Mouse (Mus musculus): Measurements from ENCODE around the gene Fam92a. TPM values are rescaled to one million over a fixed set of nuclear protein-coding genes. Genes with fewer than 3 reads are reported as not detected.
"Not testable (repeated sequence)": the region's sequence is repeated elsewhere in the genome, so short reads cannot be mapped to it uniquely, and the experiment has no call there.

Gene Fam92a
- polyA plus RNA-seq (2014; fragmentation: Nextera tagmentation; extraction: Ambion mirVana): 89.9 and 116 TPM in 2 replicates

DNA sequence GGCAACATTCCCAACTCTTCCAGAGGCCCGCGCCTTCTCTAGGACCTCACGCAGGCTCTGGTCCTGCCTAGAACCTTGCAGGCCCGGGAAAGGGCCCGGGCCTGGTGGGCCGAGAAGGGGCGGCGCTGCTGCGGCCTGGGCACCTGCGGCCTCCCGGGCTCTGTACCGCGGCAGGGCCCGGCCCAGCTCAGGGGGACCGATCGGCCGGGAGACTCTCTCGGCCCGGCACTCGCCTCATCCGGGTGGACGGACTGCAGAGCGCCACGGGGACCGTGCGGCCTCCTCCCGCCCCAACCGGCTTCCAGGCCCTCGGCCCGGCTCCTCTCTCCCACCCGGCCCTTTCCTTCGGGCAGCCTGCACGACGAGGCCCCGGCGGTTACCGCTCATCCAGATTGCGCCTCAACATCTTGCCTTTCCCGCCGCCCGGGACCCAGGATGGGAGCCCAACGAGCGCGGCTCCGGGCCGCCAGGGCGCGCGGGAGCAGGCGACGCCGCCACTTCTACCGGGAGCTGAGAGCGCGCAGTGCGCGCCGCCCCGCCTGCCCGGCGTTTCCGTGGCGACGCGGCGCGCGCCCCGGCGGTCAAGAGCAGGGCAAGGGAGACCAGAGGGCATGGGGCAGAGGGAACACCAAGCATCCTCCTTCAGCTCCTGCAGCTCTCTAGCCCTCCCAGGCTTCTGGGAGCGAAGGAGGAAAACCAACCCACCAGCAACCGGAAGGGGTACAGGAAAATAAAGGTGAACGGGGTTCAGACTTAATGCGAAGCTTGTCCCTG, at the start of gene Fam92a:
Fam92a (minus strand) TSS at position 698 of the 774 bp plus-strand sequence.
- Histone ChIP-seq H3K4me1 (replicated peaks; ENCODE audit: control insufficient read depth, insufficient read depth, low read length) (0 out of 2 replicates have a peak, but pooled peaks cover 4% of the 10 kb centered on the region), H3K36me3 (ENCODE audit: control insufficient read depth, insufficient read depth, low read length) (peaks cover 4% of the 10 kb centered on the region; the same call in 1 of the 2 replicates), H3K9ac (ENCODE audit: low read length) (peak within 1 kb of the TSS; percentile 98), H3K4me3 (ENCODE audit: low read depth, low read length) (peak within 1 kb of the TSS; percentile 75), H3K27ac (ENCODE audit: low read depth, low read length) (peak within 1 kb of the TSS; percentile 87), H3K4me2 (ENCODE audit: low read depth, low read length, severe bottlenecking) (peak within 1 kb of the TSS; percentile 75), H3K27me3 (ENCODE audit: control insufficient read depth, insufficient read depth, low read length) (no peaks in the 10 kb centered on the region), H3K9me3 (ENCODE audit: control insufficient read depth, low read length) (no peaks in the 10 kb centered on the region)
- peak; percentile 85 for DNase-seq (ENCODE audit: low spot score)
- ATAC-seq (replicated peaks; ENCODE audit: low FRiP score): peak; percentile 91
- 1% methylated on average over 60 of the region's 74 CpGs for WGBS

DNA sequence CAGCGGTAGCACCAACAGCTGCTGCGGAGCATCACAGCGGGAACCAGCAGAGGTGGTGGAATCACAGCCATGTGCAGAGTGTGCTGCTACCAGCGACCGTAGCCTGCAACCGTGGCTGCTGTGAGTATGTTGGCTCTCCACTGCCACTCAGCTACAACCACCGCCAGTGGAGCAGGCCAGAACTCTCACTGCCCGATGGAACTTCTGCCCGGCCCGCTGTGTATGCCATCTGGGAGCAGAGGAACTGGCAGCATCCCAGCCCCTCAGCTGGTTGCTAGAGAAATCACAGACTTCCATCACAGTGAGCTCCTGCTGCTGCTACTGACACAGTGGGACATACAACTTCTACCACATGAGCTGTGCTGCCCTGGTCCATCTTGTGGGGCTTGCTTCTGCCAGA, 7.2 kb upstream of the Fam92a start:
- H3K4me1 ChIP-seq (replicated peaks; ENCODE audit: control insufficient read depth, insufficient read depth, low read length): no peaks in the 10 kb centered on the region
- no peaks in the 10 kb centered on the region for H3K27me3 ChIP-seq (ENCODE audit: control insufficient read depth, insufficient read depth, low read length)
- WGBS: 90% methylated on average over 10 of the region's 10 CpGs
- no peak overlapping the region for H3K4me2 ChIP-seq (ENCODE audit: low read depth, low read length, severe bottlenecking)
- H3K27ac ChIP-seq (ENCODE audit: low read depth, low read length): no peak overlapping the region
- DNase-seq (ENCODE audit: low spot score) (no peak), ATAC-seq (replicated peaks; ENCODE audit: low FRiP score) (no peak)
- no peaks in the 10 kb centered on the region for H3K9me3 ChIP-seq (ENCODE audit: control insufficient read depth, low read length)
- no peak overlapping the region for H3K9ac ChIP-seq (ENCODE audit: low read length)
- H3K36me3 ChIP-seq (ENCODE audit: control insufficient read depth, insufficient read depth, low read length): no peaks in the 10 kb centered on the region
- no peak overlapping the region for H3K4me3 ChIP-seq (ENCODE audit: low read depth, low read length)

DNA sequence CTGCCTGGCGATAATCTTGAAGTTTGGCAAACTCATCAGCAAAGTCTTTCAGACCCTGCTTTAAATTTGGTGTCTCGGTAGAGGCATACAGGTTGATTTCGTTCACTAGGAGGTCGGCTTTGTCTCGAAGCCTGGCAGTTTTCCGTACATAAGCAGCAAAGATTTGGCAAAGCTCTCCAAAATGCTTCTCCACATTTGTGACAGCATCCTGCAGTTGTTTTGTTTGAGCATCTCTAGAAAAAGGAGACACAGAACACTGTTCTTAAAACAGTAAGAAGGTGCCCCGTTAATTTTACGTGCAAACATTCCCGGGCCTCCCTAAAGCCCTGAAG, 863 bp downstream of the Fam92a start:
- WGBS: 16% methylated on average over 9 of the region's 9 CpGs
- no peak for DNase-seq (ENCODE audit: low spot score)

DNA sequence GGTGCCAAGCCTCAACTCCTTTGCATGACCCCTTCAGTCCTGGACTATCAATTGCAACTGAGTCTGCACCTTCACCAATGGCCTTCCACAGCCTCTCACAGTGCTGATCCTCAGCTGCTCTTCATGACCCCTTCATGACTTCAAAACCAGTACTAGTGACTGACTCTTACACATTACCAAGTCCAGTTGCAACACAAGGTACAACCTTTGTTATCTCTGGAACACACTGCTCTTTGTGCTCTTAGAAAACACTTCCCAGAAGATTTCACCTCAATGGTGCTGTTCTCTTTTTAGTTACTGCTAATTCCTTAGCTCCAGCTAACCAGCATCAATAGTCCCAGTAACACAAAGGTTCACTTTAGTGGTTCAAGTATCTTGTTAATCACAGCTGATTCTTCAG, 24.2 kb downstream of the Fam92a start:
- H3K27ac ChIP-seq (ENCODE audit: low read depth, low read length): no peak overlapping the region
- no peak for ATAC-seq (replicated peaks; ENCODE audit: low FRiP score)
- DNase-seq (ENCODE audit: low spot score): no peak
- no peak overlapping the region for H3K9ac ChIP-seq (ENCODE audit: low read length)
- no peaks in the 10 kb centered on the region for H3K4me1 ChIP-seq (replicated peaks; ENCODE audit: control insufficient read depth, insufficient read depth, low read length)
- no peak overlapping the region for H3K4me3 ChIP-seq (ENCODE audit: low read depth, low read length)
- peaks cover 7% of the 10 kb centered on the region; the same call in 1 of the 2 replicates for H3K36me3 ChIP-seq (ENCODE audit: control insufficient read depth, insufficient read depth, low read length)
- no peaks in the 10 kb centered on the region for H3K27me3 ChIP-seq (ENCODE audit: control insufficient read depth, insufficient read depth, low read length)
- H3K4me2 ChIP-seq (ENCODE audit: low read depth, low read length, severe bottlenecking): no peak overlapping the region
- no peaks in the 10 kb centered on the region; the same call in 1 of the 2 replicates for H3K9me3 ChIP-seq (ENCODE audit: control insufficient read depth, low read length)

More for the DNA sequence above, 863 bp downstream of the Fam92a start:
- Histone ChIP-seq H3K9me3 (ENCODE audit: control insufficient read depth, low read length) (no peaks in the 10 kb centered on the region), H3K4me3 (ENCODE audit: low read depth, low read length) (peak overlapping the region; percentile 75), H3K36me3 (ENCODE audit: control insufficient read depth, insufficient read depth, low read length) (peaks cover 4% of the 10 kb centered on the region; the same call in 1 of the 2 replicates), H3K9ac (ENCODE audit: low read length) (peak overlapping the region; percentile 98), H3K4me1 (replicated peaks; ENCODE audit: control insufficient read depth, insufficient read depth, low read length) (0 out of 2 replicates have a peak, but pooled peaks cover 4% of the 10 kb centered on the region), H3K4me2 (ENCODE audit: low read depth, low read length, severe bottlenecking) (peak overlapping the region; percentile 75), H3K27me3 (ENCODE audit: control insufficient read depth, insufficient read depth, low read length) (no peaks in the 10 kb centered on the region), H3K27ac (ENCODE audit: low read depth, low read length) (peak overlapping the region; percentile 87; the same call in 1 of the 2 replicates)
- ATAC-seq (replicated peaks; ENCODE audit: low FRiP score): no peak

DNA sequence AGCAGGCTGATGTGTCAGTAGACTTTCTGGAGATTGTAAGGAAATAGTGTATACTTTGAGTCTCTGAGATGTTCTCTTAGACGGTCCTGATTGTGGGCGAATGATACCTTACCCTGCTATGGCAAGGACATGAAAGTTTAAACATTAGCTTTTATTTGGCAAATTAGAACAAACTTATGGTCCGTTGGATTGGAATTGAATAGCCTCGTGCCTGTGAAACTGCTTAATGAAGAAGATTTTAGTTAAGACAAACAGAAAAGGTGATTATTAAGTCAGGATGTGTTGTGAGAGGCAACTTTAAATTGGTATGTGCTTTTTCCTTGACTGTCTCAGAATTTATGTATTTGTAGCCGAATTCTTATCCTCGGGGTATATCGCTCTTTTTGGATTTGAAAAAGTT, 30.3 kb downstream of the Fam92a start:
- H3K36me3 ChIP-seq (ENCODE audit: control insufficient read depth, insufficient read depth, low read length); H3K9me3 ChIP-seq (ENCODE audit: control insufficient read depth, low read length); H3K4me2 ChIP-seq (ENCODE audit: low read depth, low read length, severe bottlenecking); H3K27me3 ChIP-seq (ENCODE audit: control insufficient read depth, insufficient read depth, low read length); DNase-seq (ENCODE audit: low spot score); H3K27ac ChIP-seq (ENCODE audit: low read depth, low read length); H3K4me3 ChIP-seq (ENCODE audit: low read depth, low read length); ATAC-seq (replicated peaks; ENCODE audit: low FRiP score); H3K9ac ChIP-seq (ENCODE audit: low read length); H3K4me1 ChIP-seq (replicated peaks; ENCODE audit: control insufficient read depth, insufficient read depth, low read length): not testable (repeated sequence)
- 95% methylated on average over 6 of the region's 7 CpGs for WGBS

DNA sequence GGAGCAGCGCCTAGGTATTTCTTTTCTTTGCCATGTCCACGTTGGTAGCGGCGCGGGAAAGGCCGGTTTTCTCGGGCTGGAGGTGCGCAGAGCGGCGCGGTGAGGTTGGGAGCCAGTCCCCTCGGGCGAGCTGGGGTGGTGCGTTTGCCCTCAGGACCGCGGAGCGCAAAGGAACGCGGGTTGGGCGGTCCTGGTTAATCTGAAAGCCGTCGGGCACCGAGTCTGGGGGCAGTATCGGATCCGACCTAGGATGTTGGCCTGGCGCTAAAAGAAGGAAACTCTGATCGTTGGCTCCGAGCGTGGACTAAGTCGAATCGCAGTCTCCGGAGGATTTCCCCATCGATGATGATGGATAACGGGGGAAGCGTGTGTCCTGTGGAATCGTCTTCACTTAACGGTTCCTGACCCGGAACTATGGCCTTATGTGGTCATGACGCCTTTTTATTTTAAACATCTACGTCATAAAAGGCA, 31.2 kb downstream of the Fam92a start:
- H3K36me3 ChIP-seq (ENCODE audit: control insufficient read depth, insufficient read depth, low read length); H3K4me1 ChIP-seq (replicated peaks; ENCODE audit: control insufficient read depth, insufficient read depth, low read length); H3K9me3 ChIP-seq (ENCODE audit: control insufficient read depth, low read length); DNase-seq (ENCODE audit: low spot score); H3K9ac ChIP-seq (ENCODE audit: low read length); H3K27me3 ChIP-seq (ENCODE audit: control insufficient read depth, insufficient read depth, low read length); H3K27ac ChIP-seq (ENCODE audit: low read depth, low read length): not testable (repeated sequence)
- 25% methylated on average over 20 of the region's 40 CpGs for WGBS
- ATAC-seq (replicated peaks; ENCODE audit: low FRiP score): peak; percentile 88
- peak overlapping the region; percentile 26 for H3K4me3 ChIP-seq (ENCODE audit: low read depth, low read length)
- peak overlapping the region; percentile 29; the same call in 1 of the 2 replicates for H3K4me2 ChIP-seq (ENCODE audit: low read depth, low read length, severe bottlenecking)

DNA sequence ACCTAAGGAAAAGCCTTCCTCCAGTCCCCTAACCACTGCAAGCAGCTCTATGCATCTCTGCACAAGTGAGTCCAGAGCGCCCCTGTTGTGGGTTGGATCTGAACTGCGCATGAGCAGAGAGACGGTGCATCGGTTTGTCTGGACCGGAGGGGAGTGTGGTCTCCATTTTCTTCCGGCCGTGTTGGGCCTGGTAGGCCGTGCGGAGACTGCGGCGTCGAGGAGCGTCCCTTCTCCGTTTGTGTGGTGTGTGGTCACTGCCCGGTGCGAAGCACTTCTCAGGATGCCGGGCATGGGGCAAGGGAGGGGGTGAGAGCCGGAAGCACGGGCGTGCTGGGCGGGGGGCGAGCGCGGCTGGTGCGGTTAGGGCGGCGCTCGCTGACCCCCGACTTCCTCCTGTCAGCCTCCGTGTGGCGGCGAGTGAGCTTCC, 31.7 kb downstream of the Fam92a start, which contains the start of gene Rbm12b1:
Rbm12b1 (plus strand) TSS at position 124 of the 427 bp plus-strand sequence.
- under 1% methylated on average over 19 of the region's 32 CpGs for WGBS
- ATAC-seq (replicated peaks; ENCODE audit: low FRiP score) (peak; percentile 99), DNase-seq (ENCODE audit: low spot score) (peak; percentile 85)
- H3K36me3 ChIP-seq (ENCODE audit: control insufficient read depth, insufficient read depth, low read length); H3K4me1 ChIP-seq (replicated peaks; ENCODE audit: control insufficient read depth, insufficient read depth, low read length); H3K27me3 ChIP-seq (ENCODE audit: control insufficient read depth, insufficient read depth, low read length); H3K27ac ChIP-seq (ENCODE audit: low read depth, low read length); H3K9me3 ChIP-seq (ENCODE audit: control insufficient read depth, low read length): not testable (repeated sequence)
- Histone ChIP-seq H3K9ac (ENCODE audit: low read length) (peak within 1 kb of the TSS; percentile 37; the same call in 1 of the 2 replicates), H3K4me3 (ENCODE audit: low read depth, low read length) (peak within 1 kb of the TSS; percentile 27), H3K4me2 (ENCODE audit: low read depth, low read length, severe bottlenecking) (peak within 1 kb of the TSS; percentile 29; the same call in 1 of the 2 replicates)

Data from forebrain, embryonic 11.5 days (tissue).